Mouse (Mus musculus) heart, postnatal 10 days (tissue): ENCODE measurements at regions not wholly inside any gene's neighbourhood (a gene's known extent, or its start where the extent isn't known, plus 50 kb on each side); places are given as distances from the start of the nearest gene placed in this dataset.

ENCODE experiments used
- DNase-seq, 2 experiments: peaks; one replicate each; pipeline ENCODE4 v3.0.0; 2021
- intact Hi-C: fragments of 180-260 bp; cut with DNase I; formaldehyde crosslinking; loops from one replicate; pipeline ENCODE4 v1.15.1; 2025

DNA sequence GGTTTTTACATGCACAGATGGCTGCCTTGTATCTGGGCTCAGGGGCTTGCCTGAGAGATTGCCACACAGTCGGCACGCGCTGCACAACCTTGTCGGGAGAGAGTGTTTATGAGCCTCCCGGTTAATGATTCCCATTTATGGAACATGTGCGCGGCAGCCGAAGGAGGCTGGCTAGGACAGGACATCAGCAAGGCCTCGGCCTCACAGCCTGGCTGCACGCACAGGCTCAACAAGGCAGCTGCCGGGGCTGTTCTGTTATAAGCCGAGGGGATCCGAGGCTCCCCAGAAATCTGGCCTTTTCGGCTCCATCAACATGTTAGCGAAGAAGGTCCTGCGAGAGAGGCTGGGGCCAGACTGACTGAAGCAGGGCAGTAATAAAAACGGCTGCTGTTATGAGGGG, 86.3 kb upstream of the Rbpj start:
- intact Hi-C loops = loop anchor here (5.0 kb wide), 2 partner anchors 48 to 93 kb away; no protein-coding TSS in a partner anchor
- no peak for DNase-seq

DNA sequence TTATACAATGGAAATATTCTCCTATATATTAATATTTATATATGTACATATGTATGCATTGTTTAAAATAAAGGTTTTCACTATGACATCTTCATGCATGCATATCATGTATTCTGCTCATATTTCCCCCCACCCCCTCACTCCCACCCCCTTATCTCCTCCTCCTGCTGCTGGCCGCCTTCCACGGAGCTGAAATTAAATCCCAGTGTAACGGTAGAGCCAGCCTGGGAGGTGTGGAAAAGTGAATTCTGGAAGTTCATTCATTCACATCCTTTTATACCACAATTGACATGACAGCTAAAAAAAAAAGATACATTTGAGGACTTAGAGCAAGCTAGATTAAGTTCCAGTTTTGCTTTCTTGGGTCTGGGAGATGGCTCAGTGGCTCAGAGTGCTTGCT, 85.7 kb upstream of the Rbpj start:
- DNase-seq = no peak
- intact Hi-C loops = loop anchor here (5.0 kb wide), 1 partner anchor 92 kb away; no protein-coding TSS in a partner anchor

DNA sequence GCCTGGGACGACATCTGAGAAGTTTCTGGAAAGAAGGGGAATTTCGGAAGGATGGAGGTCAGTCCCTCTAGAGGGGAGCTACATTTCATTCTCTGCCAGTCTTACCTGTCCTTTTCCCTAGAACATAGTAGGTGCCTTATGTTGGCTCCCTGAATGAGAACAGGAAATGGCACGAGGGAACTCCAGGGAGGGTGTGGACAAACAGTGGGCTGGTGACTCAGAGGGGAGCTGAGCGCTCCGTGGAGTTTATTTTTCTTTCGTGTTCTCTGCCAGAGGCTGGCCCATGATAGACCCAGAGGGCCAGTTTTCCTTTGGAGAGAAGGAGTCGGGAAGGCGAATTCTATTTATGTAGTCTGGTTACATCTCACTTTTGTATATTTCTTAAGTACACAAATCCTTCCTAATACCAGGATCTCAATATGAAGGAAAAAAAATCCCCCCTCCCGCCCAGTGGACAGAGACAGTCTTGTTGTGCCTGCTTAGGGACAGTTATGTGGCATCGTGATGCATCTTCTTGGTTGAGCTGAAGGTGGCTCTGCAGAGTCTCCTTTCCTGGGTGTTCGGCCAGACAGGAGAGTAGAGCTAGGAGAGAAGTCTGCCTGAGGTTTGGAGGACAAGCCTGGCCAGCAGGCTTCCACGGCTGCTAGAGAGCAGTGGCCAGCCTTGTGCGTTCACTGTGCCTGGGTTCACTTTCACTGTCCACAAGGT, 84.3 kb upstream of the Rbpj start:
- intact Hi-C loops = loop anchor here (5.0 kb wide), 1 partner anchor 91 kb away; no protein-coding TSS in a partner anchor

DNA sequence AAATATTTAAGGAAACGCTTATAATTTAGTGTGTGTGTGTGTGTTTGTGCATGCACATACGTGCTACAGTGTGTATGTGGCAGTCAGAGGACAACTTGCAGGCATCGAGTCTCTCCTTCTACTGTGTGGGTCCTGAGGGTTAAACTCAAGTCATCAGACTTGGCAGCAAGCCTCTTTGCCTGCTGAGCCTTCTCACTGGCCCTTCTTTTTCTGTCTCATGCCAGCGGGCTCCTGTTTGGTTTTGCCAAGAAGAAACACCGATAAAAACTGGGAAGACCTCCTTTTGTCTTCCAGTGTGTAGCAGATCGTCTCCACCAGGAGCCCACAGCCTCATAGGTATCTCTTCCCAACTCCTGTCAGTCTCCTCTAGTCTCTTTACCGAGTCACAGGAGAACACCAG, 81.9 kb upstream of the Rbpj start:
- DNase-seq = no peak

More for the DNA sequence above, 84.3 kb upstream of the Rbpj start:
- DNase-seq = peak; percentile 35 to 47

DNA sequence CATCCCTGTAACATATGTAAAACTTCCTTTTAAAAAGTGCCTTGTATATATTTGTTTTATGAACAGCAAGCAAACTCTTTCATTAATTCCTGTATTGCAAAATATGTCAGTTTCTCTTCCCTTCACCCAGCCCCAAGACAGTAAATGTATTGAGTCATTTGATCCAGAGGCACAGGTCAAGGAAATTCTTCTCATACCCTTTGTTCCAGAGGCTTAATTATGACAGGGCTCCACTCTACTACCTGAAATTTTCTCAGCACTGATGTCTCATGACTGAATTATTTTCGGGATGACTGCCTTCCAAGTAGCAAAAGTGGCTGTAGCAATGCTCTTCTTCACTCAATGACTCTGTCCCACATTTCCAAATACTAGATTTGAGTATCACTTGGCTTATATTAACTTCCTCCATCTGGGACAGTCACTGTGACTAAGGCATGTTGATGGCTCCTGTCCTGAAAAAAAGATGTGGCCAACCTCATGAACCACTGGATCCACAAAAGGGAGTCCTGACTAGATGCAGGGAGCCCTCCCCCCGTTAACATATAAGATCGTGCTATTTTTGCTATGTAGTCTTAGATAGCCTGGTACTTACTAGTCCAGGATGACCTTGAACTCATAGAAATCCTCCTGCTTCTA, 80.3 kb upstream of the Rbpj start:
- no peak for DNase-seq
- intact Hi-C loops = no loop called here

More for the DNA sequence above, 81.9 kb upstream of the Rbpj start:
- intact Hi-C loops = loop anchor here (5.0 kb wide), 1 partner anchor 88 kb away; no protein-coding TSS in a partner anchor

DNA sequence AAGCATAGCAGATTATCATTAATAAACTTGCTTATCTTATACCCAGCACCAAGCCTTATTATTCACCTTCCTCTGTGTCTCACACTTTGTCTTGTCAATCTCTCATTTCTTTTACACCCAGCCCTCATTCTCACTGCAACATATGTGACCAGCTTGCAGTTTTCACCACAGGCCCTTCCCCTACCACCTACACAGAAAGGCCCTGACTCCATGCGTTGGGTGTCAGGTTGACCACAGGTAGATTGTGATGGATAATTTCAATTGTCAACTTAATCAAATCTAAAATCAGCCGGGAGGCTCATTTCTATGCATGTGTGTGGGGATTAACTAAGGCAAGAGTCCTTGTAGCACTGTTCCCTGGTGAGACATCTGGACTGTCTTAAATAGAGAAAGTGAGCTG, 72.4 kb upstream of the Rbpj start:
- DNase-seq = no peak
- intact Hi-C loops = no loop called here

DNA sequence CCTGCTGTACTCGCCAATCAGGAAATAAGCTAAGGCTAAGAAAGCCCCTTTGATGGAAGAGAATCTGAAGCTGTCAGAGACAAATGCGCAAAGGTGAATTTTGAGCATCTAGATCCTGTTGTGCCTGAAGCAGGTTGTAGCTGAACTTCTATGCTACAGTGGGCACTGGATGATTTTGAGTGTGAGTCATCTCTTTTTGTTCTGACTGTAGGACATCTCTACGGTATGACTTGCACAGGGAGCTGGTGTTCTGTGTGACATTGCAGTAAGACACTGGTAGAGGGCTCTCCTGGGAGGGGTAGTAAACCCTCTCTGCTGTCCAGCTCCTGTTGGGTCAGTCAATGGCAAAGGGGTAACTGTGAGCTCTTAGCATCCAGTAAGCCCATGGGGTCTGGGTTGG, 71.4 kb upstream of the Rbpj start:
- intact Hi-C loops = no loop called here
- DNase-seq = no peak

DNA sequence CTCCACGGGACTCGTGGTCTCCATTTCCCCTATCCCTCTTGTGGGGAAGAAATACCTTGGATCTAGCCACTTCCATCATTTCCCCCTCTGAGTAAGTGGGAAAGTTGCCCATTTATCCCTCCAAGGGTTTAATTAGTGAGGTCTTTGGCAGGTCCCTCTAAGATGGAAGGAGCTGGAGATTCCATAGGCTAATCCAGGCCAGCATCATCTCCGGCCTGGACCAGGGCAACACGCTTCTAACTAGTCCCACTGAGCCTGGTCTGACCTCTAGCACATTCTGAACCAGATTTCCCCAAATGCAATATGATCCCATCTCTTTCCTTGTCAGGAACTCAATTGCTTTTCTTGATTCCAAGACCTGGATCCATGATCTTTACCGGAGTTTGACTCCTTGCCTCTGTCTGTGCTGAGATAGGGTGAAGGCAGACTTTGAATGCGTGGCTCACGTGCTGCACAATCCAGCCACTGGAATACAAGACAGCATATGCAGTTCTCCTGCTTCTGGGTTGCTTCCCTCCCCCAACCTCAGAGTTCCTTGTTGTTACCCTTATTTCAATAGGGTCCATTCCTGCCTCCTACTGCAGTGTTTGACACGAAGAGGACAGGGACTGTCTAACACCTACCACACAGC, 67.4 kb upstream of the Rbpj start:
- no peak for DNase-seq
- intact Hi-C loops = no loop called here

DNA sequence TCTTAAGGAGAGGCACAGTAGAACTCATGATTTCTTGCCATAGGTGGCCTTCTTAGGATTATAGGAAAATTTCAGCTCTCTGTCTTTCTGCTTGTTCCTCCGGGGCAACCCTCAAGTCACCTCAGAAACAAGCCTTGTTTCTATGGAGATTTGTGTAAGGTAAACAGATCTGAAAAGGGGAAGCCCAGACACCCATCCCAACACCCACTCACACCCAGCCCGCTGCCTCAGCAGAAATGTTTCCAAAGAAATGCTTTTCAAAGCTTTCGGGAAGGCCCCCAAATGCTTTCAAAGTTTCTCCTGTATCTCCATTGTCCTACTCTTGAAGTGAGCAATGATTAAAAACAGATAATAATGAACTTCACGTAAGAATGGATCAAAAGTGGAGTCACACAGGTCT, 64.9 kb upstream of the Rbpj start:
- no peak for DNase-seq
- intact Hi-C loops = no loop called here

DNA sequence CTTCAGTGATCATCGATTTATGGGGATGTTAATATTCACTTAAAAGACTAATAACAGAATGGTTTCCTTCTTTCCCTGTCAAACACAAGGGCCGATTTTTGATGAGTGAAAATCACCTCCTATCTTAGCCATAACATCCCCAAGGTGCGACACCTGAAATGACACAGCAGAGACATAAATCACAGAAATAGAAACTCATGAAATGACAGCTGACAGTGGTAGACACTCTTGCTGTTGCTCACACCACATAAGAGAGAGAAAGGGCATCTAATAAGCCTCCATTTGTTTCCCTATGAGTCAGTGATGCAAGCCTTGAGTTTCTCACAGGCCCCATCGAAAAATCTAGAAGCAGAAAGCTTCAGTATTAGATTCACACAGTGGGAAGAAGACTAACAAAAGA, 63.9 kb upstream of the Rbpj start:
- no peak for DNase-seq
- intact Hi-C loops = loop anchor here (2.0 kb wide), 1 partner anchor 47 kb away; no protein-coding TSS in a partner anchor

DNA sequence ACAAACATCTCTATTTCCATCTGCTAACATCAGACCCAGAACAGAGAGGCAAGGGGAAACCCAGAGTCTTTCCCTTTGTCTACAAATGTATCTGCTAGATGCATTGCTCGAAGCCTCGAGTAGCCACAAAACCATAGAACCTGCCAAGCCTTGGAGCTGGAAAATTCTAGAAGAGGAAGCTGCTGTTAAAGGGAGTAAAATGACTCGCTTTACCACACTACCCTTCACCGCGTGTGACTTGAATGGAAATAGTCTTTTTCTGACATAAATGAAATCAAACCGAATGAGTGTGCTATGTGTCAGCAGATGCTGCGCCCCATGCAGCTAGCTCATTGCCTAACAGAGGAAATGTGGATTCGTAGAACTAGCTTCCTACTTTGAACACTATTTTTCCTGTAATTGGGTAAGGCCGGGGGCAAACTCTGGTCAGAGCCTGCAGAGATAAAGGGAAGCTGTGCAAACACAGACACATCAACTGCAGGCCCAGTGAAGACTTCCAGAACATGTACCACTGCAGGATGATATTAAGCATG, 63.3 kb upstream of the Rbpj start:
- no peak for DNase-seq
- intact Hi-C loops = loop anchor here (2.0 kb wide), 1 partner anchor 48 kb away; no protein-coding TSS in a partner anchor

DNA sequence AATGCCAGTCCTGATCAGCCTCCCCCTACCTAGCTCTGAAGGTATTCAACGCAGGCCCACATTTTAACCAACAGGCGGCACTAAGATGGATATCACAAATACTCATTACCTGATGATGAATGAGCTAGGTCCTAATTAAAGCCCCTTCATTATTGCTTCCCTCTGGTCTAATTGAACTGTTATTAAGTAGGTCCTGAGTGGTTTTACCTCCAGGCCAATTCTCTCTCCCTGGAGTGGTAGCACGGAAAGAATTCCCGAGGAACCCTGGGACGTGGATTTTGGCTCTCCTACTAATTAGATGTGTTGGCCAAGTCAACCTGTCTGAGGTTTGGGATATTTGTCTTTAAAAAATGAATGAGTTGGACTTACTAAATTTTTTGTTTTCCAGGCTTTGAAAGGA, 60.0 kb upstream of the Rbpj start:
- DNase-seq = no peak
- intact Hi-C loops = no loop called here

DNA sequence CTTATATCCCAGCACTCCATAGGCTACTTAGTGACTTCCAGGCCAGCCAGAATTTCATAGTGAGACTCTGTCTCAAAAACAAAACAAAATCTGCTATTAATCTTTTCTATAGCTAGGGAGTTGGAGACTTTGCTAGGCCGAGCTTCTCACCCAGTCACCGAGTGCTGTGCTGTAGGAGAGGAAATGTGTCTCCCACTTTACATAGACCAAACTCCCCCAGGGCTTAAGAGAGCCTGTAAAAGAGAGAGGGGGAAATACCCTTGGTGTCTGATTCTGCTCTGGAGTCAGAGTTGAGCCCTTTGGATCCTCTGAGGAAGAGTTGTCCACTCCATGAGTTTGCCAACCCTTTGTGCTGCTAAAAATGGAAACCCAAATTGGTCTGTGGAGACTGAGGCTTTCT, 58.3 kb upstream of the Rbpj start:
- no peak for DNase-seq
- intact Hi-C loops = no loop called here

DNA sequence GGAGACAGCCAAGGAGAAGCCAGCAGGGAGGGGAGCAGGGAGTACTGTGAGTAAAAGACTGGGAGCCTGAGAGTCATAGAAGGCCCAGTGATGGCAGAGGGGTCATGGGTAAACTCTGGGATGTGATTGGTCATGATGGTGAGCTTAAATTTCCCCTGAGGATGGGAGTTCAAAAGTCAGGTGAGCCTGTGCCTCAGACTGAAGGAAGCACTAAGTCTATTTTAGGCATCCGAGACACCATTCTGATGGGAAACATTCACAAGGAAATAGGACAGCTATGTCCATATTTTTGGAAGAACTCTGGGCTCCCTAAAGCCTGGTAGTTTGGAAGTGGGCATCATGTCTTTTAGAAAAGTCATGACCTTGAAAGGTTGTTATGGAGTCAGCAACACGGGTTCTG, 57.7 kb upstream of the Rbpj start:
- no peak for DNase-seq
- intact Hi-C loops = no loop called here

DNA sequence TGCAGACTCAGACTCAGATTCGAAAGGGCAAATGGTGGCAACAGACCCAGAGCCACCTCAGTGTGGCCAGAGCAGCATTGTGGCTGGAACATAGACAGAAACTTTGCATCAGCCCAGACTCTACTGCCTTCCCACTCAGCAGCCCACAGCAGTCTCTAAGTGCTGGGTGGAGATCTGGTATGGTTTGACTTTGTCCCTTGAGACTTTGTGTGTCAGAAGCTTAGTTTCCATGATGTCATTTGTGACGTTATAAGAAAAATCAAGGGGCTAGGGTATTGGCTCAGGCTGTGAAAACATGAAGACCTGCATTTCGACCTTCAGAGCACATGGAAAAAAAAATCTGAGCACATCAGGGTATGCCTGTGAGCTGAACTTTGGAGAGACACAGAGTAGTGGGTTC, 56.2 kb upstream of the Rbpj start:
- intact Hi-C loops = no loop called here
- DNase-seq = no peak

DNA sequence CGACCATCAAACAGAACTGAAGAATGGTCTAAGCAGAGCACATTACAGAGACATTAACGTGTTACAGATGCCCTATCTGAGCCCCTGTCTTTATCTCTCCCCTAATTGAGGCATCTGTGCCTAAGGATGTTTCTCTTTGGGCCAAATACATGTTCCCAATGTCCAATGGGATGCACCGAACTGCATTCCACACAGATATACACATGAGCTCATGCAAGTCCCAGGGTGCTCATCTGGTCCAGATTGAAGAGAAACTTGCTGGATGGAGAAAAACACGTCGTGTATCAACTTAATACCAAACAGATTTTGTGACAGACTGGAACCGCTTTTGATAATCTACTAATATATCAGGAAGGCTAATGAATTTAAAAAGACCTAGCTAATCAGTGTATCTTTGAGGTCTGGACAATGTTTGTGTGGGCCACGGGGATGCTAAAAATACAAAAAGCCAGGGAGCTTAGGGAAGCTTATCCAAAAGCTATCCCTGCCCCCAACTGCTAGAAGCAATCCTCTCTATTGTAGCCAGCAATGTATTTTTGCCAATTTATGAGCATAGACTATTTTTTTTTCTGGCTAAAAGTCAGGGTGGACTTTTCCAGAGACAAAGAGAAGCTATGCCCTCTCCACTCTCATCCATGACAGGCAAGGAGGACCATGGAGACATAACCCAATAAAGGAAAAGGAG, 53.4 kb upstream of the Rbpj start:
- intact Hi-C loops = no loop called here
- DNase-seq = peak; percentile 36 to 40

DNA sequence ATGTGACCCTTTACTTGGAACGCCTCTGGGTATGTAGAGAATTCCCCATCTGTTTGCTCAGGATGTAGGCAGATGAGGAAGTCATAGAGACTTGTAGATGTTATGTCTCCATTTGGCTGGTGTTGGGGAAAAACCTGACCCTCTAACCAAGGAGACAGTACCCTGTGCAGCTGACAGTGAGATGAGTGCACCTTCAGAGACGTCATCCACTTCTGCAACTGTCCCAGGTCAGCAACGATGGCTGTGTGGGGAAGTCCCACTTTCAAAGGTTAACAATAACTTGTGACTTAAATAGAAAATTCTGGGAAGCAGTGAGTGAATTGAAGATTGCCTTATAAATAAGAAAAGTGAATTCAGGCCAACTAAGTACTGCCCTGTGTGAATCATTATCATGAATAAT, 52.3 kb upstream of the Rbpj start:
- no peak for DNase-seq
- intact Hi-C loops = no loop called here

DNA sequence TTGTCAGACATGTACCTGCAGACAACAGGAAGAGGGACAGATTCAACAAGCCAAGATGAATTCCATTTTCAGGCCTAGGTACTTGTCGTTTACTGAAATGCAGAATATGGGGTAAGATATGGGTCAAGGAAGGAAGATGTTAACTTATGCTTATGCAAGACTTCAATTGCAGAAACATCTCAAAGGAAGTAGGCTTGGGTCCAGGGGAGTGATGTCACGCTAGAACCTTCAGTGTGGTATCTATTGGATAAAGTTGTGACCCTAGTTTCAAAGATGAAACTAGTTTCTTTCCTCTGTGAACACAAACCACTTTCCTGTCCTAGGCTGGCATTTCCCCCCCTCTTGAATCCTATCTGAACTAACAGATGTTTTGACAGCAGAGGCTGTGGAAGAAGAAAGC, 50.5 kb upstream of the Rbpj start:
- DNase-seq = no peak

More for the DNA sequence above, 50.5 kb upstream of the Rbpj start:
- intact Hi-C loops = no loop called here
